Mouse (Mus musculus): ENCODE measurements at regions not wholly inside any gene's neighbourhood (a gene's known extent, or its start where the extent isn't known, plus 50 kb on each side); places are given as distances from the start of the nearest gene placed in this dataset.
A peak's percentile ranks its signal among the peaks of the same experiment; 100 is the strongest.

DNA sequence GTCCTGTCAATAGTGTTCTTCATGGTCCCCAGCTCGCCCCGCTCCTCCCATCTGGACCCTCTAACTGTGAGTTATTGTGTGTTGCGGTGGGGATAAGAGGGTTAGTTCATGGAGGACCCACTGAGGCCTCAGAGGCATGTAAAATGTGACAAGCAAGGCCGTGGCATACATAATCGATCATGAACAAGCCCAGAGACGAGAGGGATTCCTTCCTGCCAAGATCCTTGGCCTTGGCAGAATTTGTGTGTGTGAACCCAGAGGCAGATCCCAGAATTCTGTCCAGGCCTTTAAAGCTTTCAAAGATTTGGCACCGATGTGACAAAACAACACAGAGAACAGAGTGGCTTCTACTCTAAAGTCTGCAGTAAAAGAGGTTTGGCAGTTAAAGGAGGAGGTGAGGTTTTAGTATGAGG lies 146.4 kb upstream of the Spdye4c start:
- H3K9me3 ChIP-seq (ENCODE audit: low read length): no peaks in the 10 kb centered on the region
- H3K4me1 ChIP-seq (ENCODE audit: insufficient read depth, low read length): peaks cover 7% of the 10 kb centered on the region; the same call in 1 of the 2 replicates
- no peak overlapping the region for H3K9ac ChIP-seq (replicated peaks; ENCODE audit: low read length)
- no peak for TF ChIP-seq CTCF (IDR thresholded peaks at IDR 0.05; ENCODE audit: low read depth)
- no peak overlapping the region for H3K4me3 ChIP-seq (ENCODE audit: low read length)
- peak; percentile 63 for DNase-seq (ENCODE audit: low spot score)
- peak overlapping the region; percentile 15; the same call in 1 of the 2 replicates for H3K27ac ChIP-seq
- no peaks in the 10 kb centered on the region for H3K27me3 ChIP-seq (ENCODE audit: insufficient read depth, low read length)
- 39% methylated on average over 7 of the region's 7 CpGs for WGBS
- ATAC-seq: peak; percentile 74
- H3K36me3 ChIP-seq (ENCODE audit: insufficient read depth, low read length): no peaks in the 10 kb centered on the region
- H3K4me2 ChIP-seq (ENCODE audit: low read depth, low read length): no peak overlapping the region

DNA sequence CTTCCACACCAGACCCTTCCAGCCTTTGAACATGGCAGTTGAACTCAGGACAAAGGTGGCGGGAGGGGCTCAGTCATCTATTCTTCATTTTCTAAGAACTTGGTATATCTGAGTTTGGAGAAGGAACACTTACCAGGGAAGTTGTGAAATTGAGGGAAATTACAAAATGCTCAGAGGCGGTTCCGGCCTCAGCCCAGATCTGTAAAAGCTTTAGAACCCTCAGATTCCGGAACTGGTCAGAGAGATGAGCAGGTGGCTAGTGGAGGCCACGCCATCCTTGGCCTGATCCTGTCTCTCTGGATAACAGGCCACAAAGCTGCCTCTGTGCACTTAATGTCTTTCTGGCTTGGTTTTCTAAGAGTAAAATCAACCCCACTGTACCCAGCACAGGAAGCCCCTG lies 145.6 kb upstream of the Spdye4c start:
- H3K36me3 ChIP-seq (ENCODE audit: insufficient read depth, low read length): no peaks in the 10 kb centered on the region
- no peak for ATAC-seq
- no peak for TF ChIP-seq CTCF (IDR thresholded peaks at IDR 0.05; ENCODE audit: low read depth)
- no peaks in the 10 kb centered on the region for H3K9me3 ChIP-seq (ENCODE audit: low read length)
- no peak overlapping the region for H3K4me2 ChIP-seq (ENCODE audit: low read depth, low read length)
- WGBS: 94% methylated on average over 5 of the region's 5 CpGs
- H3K27me3 ChIP-seq (ENCODE audit: insufficient read depth, low read length): no peaks in the 10 kb centered on the region
- no peak for DNase-seq (ENCODE audit: low spot score)
- H3K4me3 ChIP-seq (ENCODE audit: low read length): no peak overlapping the region
- no peak overlapping the region for H3K27ac ChIP-seq
- H3K4me1 ChIP-seq (ENCODE audit: insufficient read depth, low read length): peaks cover 7% of the 10 kb centered on the region; the same call in 1 of the 2 replicates
- no peak overlapping the region for H3K9ac ChIP-seq (replicated peaks; ENCODE audit: low read length)

GRCm38 (mm10) chr2:128449294-128449693 lies 141.7 kb upstream of the Spdye4c start:
- H3K27me3 ChIP-seq (ENCODE audit: insufficient read depth, low read length): no peaks in the 10 kb centered on the region
- TF ChIP-seq CTCF (IDR thresholded peaks at IDR 0.05; ENCODE audit: low read depth): no peak
- no peak overlapping the region for H3K9ac ChIP-seq (replicated peaks; ENCODE audit: low read length)
- no peak overlapping the region for H3K4me2 ChIP-seq (ENCODE audit: low read depth, low read length)
- 69% methylated on average over 3 of the region's 3 CpGs for WGBS
- H3K4me3 ChIP-seq (ENCODE audit: low read length): no peak overlapping the region
- no peak overlapping the region for H3K27ac ChIP-seq
- no peaks in the 10 kb centered on the region for H3K9me3 ChIP-seq (ENCODE audit: low read length)
- H3K4me1 ChIP-seq (ENCODE audit: insufficient read depth, low read length): peaks cover 5% of the 10 kb centered on the region; the same call in 1 of the 2 replicates
- no peak for ATAC-seq
- no peak for DNase-seq (ENCODE audit: low spot score)
- no peaks in the 10 kb centered on the region for H3K36me3 ChIP-seq (ENCODE audit: insufficient read depth, low read length)

GRCm38 (mm10) chr2:128450045-128450444 lies 141.0 kb upstream of the Spdye4c start:
- Histone ChIP-seq H3K4me1 (ENCODE audit: insufficient read depth, low read length) (no peaks in the 10 kb centered on the region), H3K4me2 (ENCODE audit: low read depth, low read length) (no peak overlapping the region), H3K4me3 (ENCODE audit: low read length) (no peak overlapping the region), H3K36me3 (ENCODE audit: insufficient read depth, low read length) (no peaks in the 10 kb centered on the region), H3K27me3 (ENCODE audit: insufficient read depth, low read length) (no peaks in the 10 kb centered on the region), H3K9ac (replicated peaks; ENCODE audit: low read length) (no peak overlapping the region), H3K9me3 (ENCODE audit: low read length) (no peaks in the 10 kb centered on the region), H3K27ac (no peak overlapping the region)
- no peak for ATAC-seq
- DNase-seq (ENCODE audit: low spot score): no peak
- TF ChIP-seq CTCF (IDR thresholded peaks at IDR 0.05; ENCODE audit: low read depth): no peak
- 74% methylated on average over 4 of the region's 4 CpGs for WGBS

- TF ChIP-seq CTCF (IDR thresholded peaks at IDR 0.05; ENCODE audit: low read depth): no peak
- no peaks in the 10 kb centered on the region for H3K9me3 ChIP-seq (ENCODE audit: low read length)
- H3K4me1 ChIP-seq (ENCODE audit: insufficient read depth, low read length): no peaks in the 10 kb centered on the region
- 82% methylated on average over 5 of the region's 5 CpGs for WGBS
- DNase-seq (ENCODE audit: low spot score) (no peak), ATAC-seq (no peak)
- H3K9ac ChIP-seq (replicated peaks; ENCODE audit: low read length): no peak overlapping the region
- H3K27ac ChIP-seq: no peak overlapping the region
- no peak overlapping the region for H3K4me2 ChIP-seq (ENCODE audit: low read depth, low read length)
- H3K4me3 ChIP-seq (ENCODE audit: low read length): no peak overlapping the region
- H3K27me3 ChIP-seq (ENCODE audit: insufficient read depth, low read length): no peaks in the 10 kb centered on the region
- H3K36me3 ChIP-seq (ENCODE audit: insufficient read depth, low read length): no peaks in the 10 kb centered on the region
Measured at GRCm38 (mm10) chr2:128451554-128452239, 139.3 kb upstream of the Spdye4c start.

DNA sequence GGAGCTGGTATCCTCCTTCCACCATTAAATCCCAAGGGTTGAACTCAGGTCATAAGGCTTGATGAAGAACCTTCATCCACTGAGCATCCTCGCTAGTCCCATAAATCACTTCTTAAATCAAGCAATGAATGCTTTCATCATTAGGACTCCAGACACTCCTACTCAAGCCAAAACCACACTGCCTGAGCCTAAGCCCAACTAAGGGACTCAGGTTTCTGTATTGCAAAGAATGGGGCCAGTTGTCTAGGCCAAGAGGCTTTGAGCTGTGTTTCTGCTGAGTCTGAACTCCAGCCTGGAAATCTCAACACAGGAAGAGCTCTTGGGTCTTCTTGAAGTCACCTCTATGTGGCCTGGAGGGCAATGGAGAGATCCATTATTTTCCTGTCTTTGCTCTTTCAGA lies 138.4 kb upstream of the Spdye4c start:
- no peaks in the 10 kb centered on the region for H3K36me3 ChIP-seq (ENCODE audit: insufficient read depth, low read length)
- H3K9me3 ChIP-seq (ENCODE audit: low read length): no peaks in the 10 kb centered on the region
- 88% methylated on average over 1 of the region's 1 CpGs for WGBS
- H3K4me3 ChIP-seq (ENCODE audit: low read length): no peak overlapping the region
- H3K9ac ChIP-seq (replicated peaks; ENCODE audit: low read length): no peak overlapping the region
- no peak overlapping the region for H3K27ac ChIP-seq
- no peak for TF ChIP-seq CTCF (IDR thresholded peaks at IDR 0.05; ENCODE audit: low read depth)
- no peak overlapping the region for H3K4me2 ChIP-seq (ENCODE audit: low read depth, low read length)
- H3K4me1 ChIP-seq (ENCODE audit: insufficient read depth, low read length): no peaks in the 10 kb centered on the region
- DNase-seq (ENCODE audit: low spot score) (no peak), ATAC-seq (no peak)
- no peaks in the 10 kb centered on the region for H3K27me3 ChIP-seq (ENCODE audit: insufficient read depth, low read length)

DNA sequence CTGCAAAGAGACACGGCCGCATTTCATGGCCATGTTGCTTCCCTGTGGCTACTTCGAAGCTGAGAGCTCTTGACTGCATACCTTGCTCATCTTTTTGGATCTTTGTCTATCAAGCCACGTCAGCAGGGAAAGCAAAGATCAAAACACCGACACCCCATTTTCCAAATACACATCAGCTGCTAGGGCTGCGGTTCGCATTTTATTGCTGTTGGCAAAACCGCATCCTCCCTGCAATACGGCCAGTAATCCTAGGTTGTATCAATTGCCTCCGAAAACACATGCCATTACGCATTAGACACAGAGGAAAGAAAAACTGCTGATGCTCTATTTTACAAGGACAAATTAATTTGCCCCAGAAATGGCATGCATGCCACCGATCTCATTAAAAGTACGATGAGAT lies 136.5 kb upstream of the Spdye4c start:
- Histone ChIP-seq H3K9me3 (ENCODE audit: low read length) (no peaks in the 10 kb centered on the region), H3K27me3 (ENCODE audit: insufficient read depth, low read length) (no peaks in the 10 kb centered on the region), H3K36me3 (ENCODE audit: insufficient read depth, low read length) (no peaks in the 10 kb centered on the region), H3K4me1 (ENCODE audit: insufficient read depth, low read length) (no peaks in the 10 kb centered on the region), H3K9ac (replicated peaks; ENCODE audit: low read length) (no peak overlapping the region), H3K4me2 (ENCODE audit: low read depth, low read length) (no peak overlapping the region), H3K4me3 (ENCODE audit: low read length) (no peak overlapping the region), H3K27ac (no peak overlapping the region)
- no peak for TF ChIP-seq CTCF (IDR thresholded peaks at IDR 0.05; ENCODE audit: low read depth)
- DNase-seq (ENCODE audit: low spot score): no peak
- 81% methylated on average over 13 of the region's 13 CpGs for WGBS
- ATAC-seq: no peak
